Mouse (Mus musculus) C2C12 (cell line): Measurements from ENCODE around the gene Stoml2. TPM values are rescaled to one million over a fixed set of nuclear protein-coding genes. Genes with fewer than 3 reads are reported as not detected.

ENCODE experiments used
- H3K27me3 ChIP-seq: one replicate; pipeline ENCODE4 v1.6.1; 2011; ENCODE audit not compliant: control insufficient read depth, insufficient read depth, insufficient read length
- H3K36me3 ChIP-seq: one replicate; pipeline ENCODE4 v1.6.1; 2011; ENCODE audit not compliant: control insufficient read depth, insufficient read depth
- H3K4me3 ChIP-seq: one replicate; pipeline ENCODE4 v1.5.1; 2011; ENCODE audit warnings: mild to moderate bottlenecking, control low read depth; ENCODE audit not compliant: poor library complexity, insufficient read depth, severe bottlenecking
- H3K79me2 ChIP-seq: one replicate; pipeline ENCODE4 v1.6.1; 2011; ENCODE audit not compliant: control insufficient read depth, insufficient read depth
- H3K79me3 ChIP-seq: one replicate; pipeline ENCODE4 v1.6.1; 2011; ENCODE audit warnings: low read depth, control low read depth
- H3ac ChIP-seq: one replicate; pipeline ENCODE3; 2011; ENCODE audit warnings: low read depth; ENCODE audit not compliant: control insufficient read depth, insufficient read length
- CEBPB ChIP-seq: IDR thresholded peaks from one replicate; pipeline ENCODE4 v1.6.1; 2011; ENCODE audit warnings: low read depth, mild to moderate bottlenecking, control low read depth, moderate library complexity
- CTCF ChIP-seq: IDR thresholded peaks from one replicate; pipeline ENCODE4 v1.5.1; 2011; ENCODE audit not compliant: control insufficient read depth, insufficient read depth, insufficient read length
- FOSL1 ChIP-seq: IDR thresholded peaks from one replicate; pipeline ENCODE4 v1.8.0; 2011; ENCODE audit warnings: mild to moderate bottlenecking, low read length; ENCODE audit not compliant: poor library complexity, insufficient read depth, severe bottlenecking
- MAX ChIP-seq: IDR thresholded peaks from one replicate; pipeline ENCODE4 v1.6.1; 2011; ENCODE audit warnings: mild to moderate bottlenecking, control low read depth
- MYOD1 ChIP-seq: IDR thresholded peaks from one replicate; pipeline ENCODE4 v1.6.1; 2011; ENCODE audit warnings: low read depth; ENCODE audit not compliant: control insufficient read depth, insufficient read length
- MYOG ChIP-seq: IDR thresholded peaks from one replicate; pipeline ENCODE4 v1.6.1; 2011; ENCODE audit not compliant: control insufficient read depth, insufficient read length; ENCODE audit errors: extremely low read depth
- USF1 ChIP-seq: IDR thresholded peaks from one replicate; pipeline ENCODE4 v1.6.1; 2011; ENCODE audit warnings: low read depth, mild to moderate bottlenecking, control low read depth, moderate library complexity
- polyA plus RNA-seq: library from polyadenylated mRNA; unstranded; fragments of >200 nt; fragmentation: generic; extraction: Trizol; gene quantifications from one replicate; pipeline ENCODE4 v1.2.1, GENCODE M21; 2012; ENCODE audit warnings: missing spikeins

Stoml2 gene
- polyA plus RNA-seq, 1 experiment = 133 TPM

GRCm38 (mm10) chr4:43059697-43060096 lies 28.2 kb upstream of the Stoml2 start:
- no peaks in the 10 kb centered on the region for H3K36me3 ChIP-seq
- peaks cover 17% of the 10 kb centered on the region for H3K27me3 ChIP-seq
- no peaks in the 10 kb centered on the region for H3K79me2 ChIP-seq
- H3K4me3 ChIP-seq = no peak overlapping the region
- H3K79me3 ChIP-seq = no peaks in the 10 kb centered on the region
- no peak overlapping the region for H3ac ChIP-seq
- TF ChIP-seq CTCF (no peak), CEBPB (no peak), MAX (no peak), USF1 (no peak), MYOG (no peak), FOSL1 (no peak), MYOD1 (no peak)

GRCm38 (mm10) chr4:43058753-43059654 lies 27.5 kb upstream of the Stoml2 start, which contains the start of gene Unc13b:
TSS of gene Unc13b (plus strand) at chr4:43058953.
- H3K36me3 ChIP-seq = no peaks in the 10 kb centered on the region
- no peak within 1 kb of the TSS for H3ac ChIP-seq
- H3K4me3 ChIP-seq = no peak within 1 kb of the TSS

GRCm38 (mm10) chr4:43058392-43058752 lies 26.9 kb upstream of the Stoml2 start:
- Histone ChIP-seq H3K36me3 (no peaks in the 10 kb centered on the region), H3K27me3 (peaks cover 17% of the 10 kb centered on the region), H3K4me3 (no peak overlapping the region), H3ac (no peak overlapping the region), H3K79me2 (no peaks in the 10 kb centered on the region), H3K79me3 (no peaks in the 10 kb centered on the region)
- TF ChIP-seq FOSL1 (no peak), MYOG (no peak), USF1 (no peak), CTCF (no peak), MAX (no peak), CEBPB (no peak), MYOD1 (no peak)

More at GRCm38 (mm10) chr4:43058753-43059654, 27.5 kb upstream of the Stoml2 start, which contains the start of gene Unc13b:
- TF ChIP-seq USF1 = no peak
- no peak for TF ChIP-seq MAX
- TF ChIP-seq FOSL1 = no peak
- no peak for TF ChIP-seq CEBPB
- Histone ChIP-seq H3K79me3 (no peaks in the 10 kb centered on the region), H3K27me3 (peaks cover 17% of the 10 kb centered on the region), H3K79me2 (no peaks in the 10 kb centered on the region)

- H3K36me3 ChIP-seq = no peaks in the 10 kb centered on the region
- no peaks in the 10 kb centered on the region for H3K79me2 ChIP-seq
- H3ac ChIP-seq = no peak overlapping the region
- no peak overlapping the region for H3K4me3 ChIP-seq
- no peaks in the 10 kb centered on the region for H3K79me3 ChIP-seq
- TF ChIP-seq MYOG (no peak), CEBPB (no peak), FOSL1 (no peak), MYOD1 (no peak), USF1 (no peak), MAX (no peak), CTCF (no peak)
- peaks cover 17% of the 10 kb centered on the region for H3K27me3 ChIP-seq
Observed at GRCm38 (mm10) chr4:43057654-43058053, 26.1 kb upstream of the Stoml2 start.

- no peak overlapping the region for H3K4me3 ChIP-seq
- H3K27me3 ChIP-seq = no peaks in the 10 kb centered on the region
- no peaks in the 10 kb centered on the region for H3K79me2 ChIP-seq
- H3ac ChIP-seq = no peak overlapping the region
- H3K79me3 ChIP-seq = no peaks in the 10 kb centered on the region
- TF ChIP-seq MYOG (no peak), CEBPB (no peak), CTCF (no peak), MYOD1 (no peak), FOSL1 (no peak), MAX (no peak), USF1 (no peak)
- H3K36me3 ChIP-seq = no peaks in the 10 kb centered on the region
Observed at GRCm38 (mm10) chr4:43052627-43053026, 21.1 kb upstream of the Stoml2 start.
